Mouse (Mus musculus): ENCODE results near the gene Gm17349. TPM values are rescaled to one million over a fixed set of nuclear protein-coding genes. Genes with fewer than 3 reads are reported as not detected.

Gm17349 gene
- polyA plus RNA-seq, 1 experiment, result not detected

GRCm38 (mm10) chr15:99664600-99665451 is 40.5 kb downstream of the Gm17349 start:
- Histone ChIP-seq H3K4me3 (ENCODE audit: insufficient read depth, poor library complexity, severe bottlenecking) (peak overlapping the region; percentile 12), H3ac (ENCODE audit: control insufficient read depth, insufficient read length, low read depth) (peak overlapping the region; percentile 3), H3K36me3 (ENCODE audit: control insufficient read depth, insufficient read depth) (no peaks in the 10 kb centered on the region), H3K79me3 (ENCODE audit: low read depth) (no peaks in the 10 kb centered on the region), H3K79me2 (ENCODE audit: control insufficient read depth, insufficient read depth) (no peaks in the 10 kb centered on the region), H3K27me3 (ENCODE audit: control insufficient read depth, insufficient read depth, insufficient read length) (peaks cover 10% of the 10 kb centered on the region)
- TF ChIP-seq MAX (IDR thresholded peaks at IDR 0.05) (no peak), FOSL1 (IDR thresholded peaks at IDR 0.05; ENCODE audit: insufficient read depth, low read length, poor library complexity, severe bottlenecking) (no peak), MYOG (IDR thresholded peaks at IDR 0.05; ENCODE audit: control insufficient read depth, extremely low read depth, insufficient read length) (no peak), MYOD1 (IDR thresholded peaks at IDR 0.05; ENCODE audit: control insufficient read depth, insufficient read length, low read depth) (no peak), CTCF (IDR thresholded peaks at IDR 0.05; ENCODE audit: control insufficient read depth, insufficient read depth, insufficient read length) (no peak), CEBPB (IDR thresholded peaks at IDR 0.05; ENCODE audit: low read depth) (peak; percentile 72), USF1 (IDR thresholded peaks at IDR 0.05; ENCODE audit: low read depth) (no peak)

- peak overlapping the region; percentile 3 for H3ac ChIP-seq (ENCODE audit: control insufficient read depth, insufficient read length, low read depth)
- H3K79me3 ChIP-seq (ENCODE audit: low read depth), result no peaks in the 10 kb centered on the region
- no peaks in the 10 kb centered on the region for H3K79me2 ChIP-seq (ENCODE audit: control insufficient read depth, insufficient read depth)
- H3K4me3 ChIP-seq (ENCODE audit: insufficient read depth, poor library complexity, severe bottlenecking), result no peak overlapping the region
- peaks cover 9% of the 10 kb centered on the region for H3K27me3 ChIP-seq (ENCODE audit: control insufficient read depth, insufficient read depth, insufficient read length)
- no peaks in the 10 kb centered on the region for H3K36me3 ChIP-seq (ENCODE audit: control insufficient read depth, insufficient read depth)
- no peak for TF ChIP-seq CEBPB (IDR thresholded peaks at IDR 0.05; ENCODE audit: low read depth)
- TF ChIP-seq USF1 (IDR thresholded peaks at IDR 0.05; ENCODE audit: low read depth), result no peak
- TF ChIP-seq MAX (IDR thresholded peaks at IDR 0.05), result peak; percentile 14
- no peak for TF ChIP-seq FOSL1 (IDR thresholded peaks at IDR 0.05; ENCODE audit: insufficient read depth, low read length, poor library complexity, severe bottlenecking)
- TF ChIP-seq MYOG (IDR thresholded peaks at IDR 0.05; ENCODE audit: control insufficient read depth, extremely low read depth, insufficient read length), result no peak
- no peak for TF ChIP-seq MYOD1 (IDR thresholded peaks at IDR 0.05; ENCODE audit: control insufficient read depth, insufficient read length, low read depth)
- no peak for TF ChIP-seq CTCF (IDR thresholded peaks at IDR 0.05; ENCODE audit: control insufficient read depth, insufficient read depth, insufficient read length)
Measured at GRCm38 (mm10) chr15:99663964-99664599, 41.2 kb downstream of the Gm17349 start.

- no peak overlapping the region for H3K4me3 ChIP-seq (ENCODE audit: insufficient read depth, poor library complexity, severe bottlenecking)
- H3ac ChIP-seq (ENCODE audit: control insufficient read depth, insufficient read length, low read depth), result no peak overlapping the region
- TF ChIP-seq MYOG (IDR thresholded peaks at IDR 0.05; ENCODE audit: control insufficient read depth, extremely low read depth, insufficient read length) (no peak), USF1 (IDR thresholded peaks at IDR 0.05; ENCODE audit: low read depth) (no peak), FOSL1 (IDR thresholded peaks at IDR 0.05; ENCODE audit: insufficient read depth, low read length, poor library complexity, severe bottlenecking) (no peak), MYOD1 (IDR thresholded peaks at IDR 0.05; ENCODE audit: control insufficient read depth, insufficient read length, low read depth) (no peak), CEBPB (IDR thresholded peaks at IDR 0.05; ENCODE audit: low read depth) (no peak), CTCF (IDR thresholded peaks at IDR 0.05; ENCODE audit: control insufficient read depth, insufficient read depth, insufficient read length) (no peak), MAX (IDR thresholded peaks at IDR 0.05) (no peak)
- H3K79me2 ChIP-seq (ENCODE audit: control insufficient read depth, insufficient read depth), result no peaks in the 10 kb centered on the region
- no peaks in the 10 kb centered on the region for H3K79me3 ChIP-seq (ENCODE audit: low read depth)
- H3K27me3 ChIP-seq (ENCODE audit: control insufficient read depth, insufficient read depth, insufficient read length), result peaks cover 9% of the 10 kb centered on the region
- H3K36me3 ChIP-seq (ENCODE audit: control insufficient read depth, insufficient read depth), result no peaks in the 10 kb centered on the region
Measured at GRCm38 (mm10) chr15:99662371-99662770, 42.9 kb downstream of the Gm17349 start.

GRCm38 (mm10) chr15:99661121-99661830 is 44.0 kb downstream of the Gm17349 start:
- H3K4me3 ChIP-seq (ENCODE audit: insufficient read depth, poor library complexity, severe bottlenecking), result no peak overlapping the region
- no peaks in the 10 kb centered on the region for H3K79me3 ChIP-seq (ENCODE audit: low read depth)
- peaks cover 7% of the 10 kb centered on the region for H3K27me3 ChIP-seq (ENCODE audit: control insufficient read depth, insufficient read depth, insufficient read length)
- no peaks in the 10 kb centered on the region for H3K36me3 ChIP-seq (ENCODE audit: control insufficient read depth, insufficient read depth)
- TF ChIP-seq MYOD1 (IDR thresholded peaks at IDR 0.05; ENCODE audit: control insufficient read depth, insufficient read length, low read depth), result no peak
- TF ChIP-seq CTCF (IDR thresholded peaks at IDR 0.05; ENCODE audit: control insufficient read depth, insufficient read depth, insufficient read length), result no peak
- no peak for TF ChIP-seq USF1 (IDR thresholded peaks at IDR 0.05; ENCODE audit: low read depth)
- TF ChIP-seq MAX (IDR thresholded peaks at IDR 0.05), result no peak
- TF ChIP-seq CEBPB (IDR thresholded peaks at IDR 0.05; ENCODE audit: low read depth), result no peak
- TF ChIP-seq FOSL1 (IDR thresholded peaks at IDR 0.05; ENCODE audit: insufficient read depth, low read length, poor library complexity, severe bottlenecking), result no peak
- TF ChIP-seq MYOG (IDR thresholded peaks at IDR 0.05; ENCODE audit: control insufficient read depth, extremely low read depth, insufficient read length), result no peak
- no peak overlapping the region for H3ac ChIP-seq (ENCODE audit: control insufficient read depth, insufficient read length, low read depth)
- no peaks in the 10 kb centered on the region for H3K79me2 ChIP-seq (ENCODE audit: control insufficient read depth, insufficient read depth)

GRCm38 (mm10) chr15:99658437-99658836 is 46.9 kb downstream of the Gm17349 start:
- Histone ChIP-seq H3K27me3 (ENCODE audit: control insufficient read depth, insufficient read depth, insufficient read length) (peaks cover 4% of the 10 kb centered on the region), H3K79me2 (ENCODE audit: control insufficient read depth, insufficient read depth) (no peaks in the 10 kb centered on the region), H3ac (ENCODE audit: control insufficient read depth, insufficient read length, low read depth) (no peak overlapping the region), H3K36me3 (ENCODE audit: control insufficient read depth, insufficient read depth) (no peaks in the 10 kb centered on the region), H3K4me3 (ENCODE audit: insufficient read depth, poor library complexity, severe bottlenecking) (no peak overlapping the region), H3K79me3 (ENCODE audit: low read depth) (no peaks in the 10 kb centered on the region)
- TF ChIP-seq CEBPB (IDR thresholded peaks at IDR 0.05; ENCODE audit: low read depth) (no peak), MYOG (IDR thresholded peaks at IDR 0.05; ENCODE audit: control insufficient read depth, extremely low read depth, insufficient read length) (no peak), FOSL1 (IDR thresholded peaks at IDR 0.05; ENCODE audit: insufficient read depth, low read length, poor library complexity, severe bottlenecking) (no peak), MYOD1 (IDR thresholded peaks at IDR 0.05; ENCODE audit: control insufficient read depth, insufficient read length, low read depth) (no peak), MAX (IDR thresholded peaks at IDR 0.05) (no peak), USF1 (IDR thresholded peaks at IDR 0.05; ENCODE audit: low read depth) (no peak), CTCF (IDR thresholded peaks at IDR 0.05; ENCODE audit: control insufficient read depth, insufficient read depth, insufficient read length) (no peak)
